Mouse (Mus musculus): ENCODE measurements around the gene Phc2. TPM values are rescaled to one million over a fixed set of nuclear protein-coding genes. Genes with fewer than 3 reads are reported as not detected.

Phc2 gene
- polyA plus RNA-seq, 1 experiment from 2014 or later, result 55.1 TPM

Other genes with a start within 250 kb of the Phc2 start
- gene Zscan20, start 44.6 kb upstream of the Phc2 start, polyA plus RNA-seq (2014; fragmentation: Nextera tagmentation; extraction: Ambion mirVana), result 2.0 and 2.7 TPM in 2 replicates
- gene Tlr12, start 36.1 kb upstream of the Phc2 start, polyA plus RNA-seq (2014; fragmentation: Nextera tagmentation; extraction: Ambion mirVana), result 0.06 and 0.10 TPM in 2 replicates
- 0.13 TPM in 2 replicates for gene A3galt2, start 100.7 kb downstream of the Phc2 start, polyA plus RNA-seq (2014; fragmentation: Nextera tagmentation; extraction: Ambion mirVana)
- gene Zfp362, start 151.3 kb downstream of the Phc2 start, polyA plus RNA-seq (2014; fragmentation: Nextera tagmentation; extraction: Ambion mirVana), result 28.6 and 34.0 TPM in 2 replicates
- gene Trim62, start 228.9 kb downstream of the Phc2 start, polyA plus RNA-seq (2014; fragmentation: Nextera tagmentation; extraction: Ambion mirVana), result 8.8 and 9.2 TPM in 2 replicates